Mouse (Mus musculus): ENCODE measurements around the gene Stambpl1. TPM values are rescaled to one million over a fixed set of nuclear protein-coding genes. Genes with fewer than 3 reads are reported as not detected.

Stambpl1 gene
- polyA plus RNA-seq, 1 experiment from 2014 or later, result 5.7 TPM

DNA sequence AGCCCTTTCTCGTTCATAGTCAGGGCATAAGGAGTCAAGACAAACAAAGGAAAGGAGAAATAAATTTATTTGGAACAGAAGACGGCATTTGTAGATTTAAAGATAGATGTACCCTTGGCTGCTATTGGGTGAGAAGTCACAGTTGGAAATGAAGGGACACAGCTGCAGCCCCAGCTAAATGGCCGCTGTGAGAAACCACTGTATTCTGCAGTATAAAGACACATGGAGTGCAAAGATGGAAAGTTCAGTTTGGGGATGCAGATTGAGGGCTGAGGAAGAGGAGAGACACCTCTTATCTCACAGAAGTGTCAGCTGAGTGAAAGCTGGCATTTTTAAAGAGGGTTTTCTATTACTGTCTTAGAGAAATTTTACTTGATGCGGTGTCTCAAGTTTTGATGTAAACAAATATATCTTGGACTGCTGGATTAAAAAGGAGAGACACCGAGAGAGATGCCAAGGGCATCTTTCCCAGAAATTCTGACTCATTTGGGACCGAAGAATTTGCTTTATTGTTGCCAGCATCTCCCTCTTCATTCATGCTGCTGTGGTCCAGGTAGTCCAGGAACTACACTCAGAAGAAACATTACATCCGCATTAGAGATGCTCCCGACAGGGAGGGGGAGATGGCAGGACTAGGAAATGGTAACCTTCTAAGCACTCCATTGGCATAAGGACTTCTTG is 14.9 kb downstream of the Stambpl1 start:
- Histone ChIP-seq H3K4me2 (no peak overlapping the region), H3K36me3 (ENCODE audit: control insufficient read depth, insufficient read depth, low read length) (no peaks in the 10 kb centered on the region), H3K27ac (ENCODE audit: low read depth, low read length) (no peak overlapping the region), H3K9ac (ENCODE audit: low read depth, low read length) (no peak overlapping the region), H3K4me1 (replicated peaks; ENCODE audit: control insufficient read depth, insufficient read depth, low read length) (no peaks in the 10 kb centered on the region), H3K27me3 (replicated peaks; ENCODE audit: control insufficient read depth, insufficient read depth, low read length) (no peaks in the 10 kb centered on the region), H3K4me3 (ENCODE audit: low read depth, low read length) (no peak overlapping the region), H3K9me3 (ENCODE audit: control insufficient read depth, low read length) (no peaks in the 10 kb centered on the region)
- ATAC-seq (replicated peaks; ENCODE audit: low FRiP score), result no peak
- WGBS, result 84% methylated on average over 8 of the region's 8 CpGs
- DNase-seq (ENCODE audit: low spot score), result no peak

- Histone ChIP-seq H3K4me1 (replicated peaks; ENCODE audit: control insufficient read depth, insufficient read depth, low read length) (no peaks in the 10 kb centered on the region), H3K4me3 (ENCODE audit: low read depth, low read length) (no peak overlapping the region), H3K4me2 (no peak overlapping the region), H3K36me3 (ENCODE audit: control insufficient read depth, insufficient read depth, low read length) (no peaks in the 10 kb centered on the region), H3K9ac (ENCODE audit: low read depth, low read length) (no peak overlapping the region), H3K27me3 (replicated peaks; ENCODE audit: control insufficient read depth, insufficient read depth, low read length) (no peaks in the 10 kb centered on the region), H3K9me3 (ENCODE audit: control insufficient read depth, low read length) (no peaks in the 10 kb centered on the region), H3K27ac (ENCODE audit: low read depth, low read length) (no peak overlapping the region)
- ATAC-seq (replicated peaks; ENCODE audit: low FRiP score) (no peak), DNase-seq (ENCODE audit: low spot score) (no peak)
- 69% methylated on average over 3 of the region's 3 CpGs for WGBS
These were observed 17.0 kb downstream of the Stambpl1 start for GRCm38 (mm10) chr19:34209031-34209430.

GRCm38 (mm10) chr19:34209930-34210581 is 18.0 kb downstream of the Stambpl1 start:
- WGBS, result 81% methylated on average over 8 of the region's 8 CpGs
- Histone ChIP-seq H3K27me3 (replicated peaks; ENCODE audit: control insufficient read depth, insufficient read depth, low read length) (no peaks in the 10 kb centered on the region), H3K36me3 (ENCODE audit: control insufficient read depth, insufficient read depth, low read length) (no peaks in the 10 kb centered on the region), H3K27ac (ENCODE audit: low read depth, low read length) (no peak overlapping the region), H3K4me2 (no peak overlapping the region), H3K9ac (ENCODE audit: low read depth, low read length) (no peak overlapping the region), H3K4me1 (replicated peaks; ENCODE audit: control insufficient read depth, insufficient read depth, low read length) (no peaks in the 10 kb centered on the region), H3K9me3 (ENCODE audit: control insufficient read depth, low read length) (no peaks in the 10 kb centered on the region), H3K4me3 (ENCODE audit: low read depth, low read length) (no peak overlapping the region)
- DNase-seq (ENCODE audit: low spot score) (no peak), ATAC-seq (replicated peaks; ENCODE audit: low FRiP score) (no peak)

- DNase-seq (ENCODE audit: low spot score) (no peak), ATAC-seq (replicated peaks; ENCODE audit: low FRiP score) (no peak)
- Histone ChIP-seq H3K4me3 (ENCODE audit: low read depth, low read length) (no peak overlapping the region), H3K4me2 (no peak overlapping the region), H3K36me3 (ENCODE audit: control insufficient read depth, insufficient read depth, low read length) (no peaks in the 10 kb centered on the region), H3K9ac (ENCODE audit: low read depth, low read length) (no peak overlapping the region), H3K27me3 (replicated peaks; ENCODE audit: control insufficient read depth, insufficient read depth, low read length) (no peaks in the 10 kb centered on the region), H3K4me1 (replicated peaks; ENCODE audit: control insufficient read depth, insufficient read depth, low read length) (no peaks in the 10 kb centered on the region), H3K9me3 (ENCODE audit: control insufficient read depth, low read length) (no peaks in the 10 kb centered on the region), H3K27ac (ENCODE audit: low read depth, low read length) (no peak overlapping the region)
- 48% methylated on average over 2 of the region's 2 CpGs for WGBS
These were observed 18.8 kb downstream of the Stambpl1 start for GRCm38 (mm10) chr19:34210841-34211240.

GRCm38 (mm10) chr19:34212489-34213250 is 20.6 kb downstream of the Stambpl1 start:
- H3K4me2 ChIP-seq, result no peak overlapping the region
- no peaks in the 10 kb centered on the region for H3K36me3 ChIP-seq (ENCODE audit: control insufficient read depth, insufficient read depth, low read length)
- ATAC-seq (replicated peaks; ENCODE audit: low FRiP score), result no peak
- no peaks in the 10 kb centered on the region for H3K4me1 ChIP-seq (replicated peaks; ENCODE audit: control insufficient read depth, insufficient read depth, low read length)
- no peak overlapping the region for H3K4me3 ChIP-seq (ENCODE audit: low read depth, low read length)
- no peaks in the 10 kb centered on the region for H3K27me3 ChIP-seq (replicated peaks; ENCODE audit: control insufficient read depth, insufficient read depth, low read length)
- no peaks in the 10 kb centered on the region for H3K9me3 ChIP-seq (ENCODE audit: control insufficient read depth, low read length)
- 78% methylated on average over 12 of the region's 12 CpGs for WGBS
- no peak overlapping the region for H3K9ac ChIP-seq (ENCODE audit: low read depth, low read length)
- no peak overlapping the region for H3K27ac ChIP-seq (ENCODE audit: low read depth, low read length)
- no peak for DNase-seq (ENCODE audit: low spot score)

DNA sequence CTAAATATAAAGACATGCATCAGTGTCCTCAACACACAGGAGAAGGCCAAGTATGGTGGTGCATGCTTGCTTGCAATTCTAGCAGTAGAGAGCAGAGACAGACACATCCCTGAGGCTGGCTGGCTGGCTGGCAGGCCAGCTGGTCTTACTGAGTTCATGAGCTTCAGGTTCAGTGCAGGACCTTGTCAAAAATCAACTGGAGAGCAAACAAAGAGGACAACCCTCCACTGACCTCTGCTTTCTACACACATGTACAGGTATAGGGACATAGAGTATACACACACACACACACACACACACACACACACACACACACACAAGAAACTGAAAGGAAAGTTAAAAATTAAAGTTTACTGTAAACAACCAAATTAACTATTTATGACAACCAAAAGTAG is 21.2 kb downstream of the Stambpl1 start:
- Histone ChIP-seq H3K27ac (ENCODE audit: low read depth, low read length) (no peak overlapping the region), H3K9me3 (ENCODE audit: control insufficient read depth, low read length) (no peaks in the 10 kb centered on the region), H3K4me3 (ENCODE audit: low read depth, low read length) (no peak overlapping the region), H3K9ac (ENCODE audit: low read depth, low read length) (no peak overlapping the region), H3K27me3 (replicated peaks; ENCODE audit: control insufficient read depth, insufficient read depth, low read length) (no peaks in the 10 kb centered on the region), H3K36me3 (ENCODE audit: control insufficient read depth, insufficient read depth, low read length) (no peaks in the 10 kb centered on the region), H3K4me1 (replicated peaks; ENCODE audit: control insufficient read depth, insufficient read depth, low read length) (no peaks in the 10 kb centered on the region), H3K4me2 (no peak overlapping the region)
- DNase-seq (ENCODE audit: low spot score) (no peak), ATAC-seq (replicated peaks; ENCODE audit: low FRiP score) (no peak)

- Histone ChIP-seq H3K4me3 (ENCODE audit: low read depth, low read length) (no peak overlapping the region), H3K9ac (ENCODE audit: low read depth, low read length) (no peak overlapping the region), H3K9me3 (ENCODE audit: control insufficient read depth, low read length) (no peaks in the 10 kb centered on the region), H3K27ac (ENCODE audit: low read depth, low read length) (no peak overlapping the region), H3K4me1 (replicated peaks; ENCODE audit: control insufficient read depth, insufficient read depth, low read length) (no peaks in the 10 kb centered on the region), H3K4me2 (no peak overlapping the region), H3K27me3 (replicated peaks; ENCODE audit: control insufficient read depth, insufficient read depth, low read length) (no peaks in the 10 kb centered on the region), H3K36me3 (ENCODE audit: control insufficient read depth, insufficient read depth, low read length) (no peaks in the 10 kb centered on the region)
- 50% methylated on average over 4 of the region's 4 CpGs for WGBS
- ATAC-seq (replicated peaks; ENCODE audit: low FRiP score), result no peak
- no peak for DNase-seq (ENCODE audit: low spot score)
These were observed 22.1 kb downstream of the Stambpl1 start for GRCm38 (mm10) chr19:34214136-34214535.

GRCm38 (mm10) chr19:34216956-34217355 is 24.9 kb downstream of the Stambpl1 start:
- WGBS, result 83% methylated on average over 5 of the region's 5 CpGs
- Histone ChIP-seq H3K4me2 (no peak overlapping the region), H3K9me3 (ENCODE audit: control insufficient read depth, low read length) (no peaks in the 10 kb centered on the region), H3K27me3 (replicated peaks; ENCODE audit: control insufficient read depth, insufficient read depth, low read length) (no peaks in the 10 kb centered on the region), H3K4me1 (replicated peaks; ENCODE audit: control insufficient read depth, insufficient read depth, low read length) (no peaks in the 10 kb centered on the region), H3K4me3 (ENCODE audit: low read depth, low read length) (no peak overlapping the region), H3K27ac (ENCODE audit: low read depth, low read length) (no peak overlapping the region), H3K9ac (ENCODE audit: low read depth, low read length) (no peak overlapping the region), H3K36me3 (ENCODE audit: control insufficient read depth, insufficient read depth, low read length) (no peaks in the 10 kb centered on the region)
- ATAC-seq (replicated peaks; ENCODE audit: low FRiP score) (no peak), DNase-seq (ENCODE audit: low spot score) (no peak)
